Mouse (Mus musculus) CH12F3 (cell line): ENCODE data around the gene Neurod1.

Experiments used
- in situ Hi-C: fragments of 300-500 bp; cut with MboI; formaldehyde crosslinking; loops from 2 replicates; pipeline ENCODE4 v1.14.3; 2020; ENCODE audit warnings: low sequenced_read_pairs

The Neurod1 gene

GRCm38 (mm10) chr2:79456575-79457349, at the start of gene Neurod1, which contains the start of gene Cerkl:
TSS of gene Neurod1 (minus strand) at chr2:79456751.
TSS of gene Cerkl (minus strand) at chr2:79456785.
- in situ Hi-C loops: no loop called here

DNA sequence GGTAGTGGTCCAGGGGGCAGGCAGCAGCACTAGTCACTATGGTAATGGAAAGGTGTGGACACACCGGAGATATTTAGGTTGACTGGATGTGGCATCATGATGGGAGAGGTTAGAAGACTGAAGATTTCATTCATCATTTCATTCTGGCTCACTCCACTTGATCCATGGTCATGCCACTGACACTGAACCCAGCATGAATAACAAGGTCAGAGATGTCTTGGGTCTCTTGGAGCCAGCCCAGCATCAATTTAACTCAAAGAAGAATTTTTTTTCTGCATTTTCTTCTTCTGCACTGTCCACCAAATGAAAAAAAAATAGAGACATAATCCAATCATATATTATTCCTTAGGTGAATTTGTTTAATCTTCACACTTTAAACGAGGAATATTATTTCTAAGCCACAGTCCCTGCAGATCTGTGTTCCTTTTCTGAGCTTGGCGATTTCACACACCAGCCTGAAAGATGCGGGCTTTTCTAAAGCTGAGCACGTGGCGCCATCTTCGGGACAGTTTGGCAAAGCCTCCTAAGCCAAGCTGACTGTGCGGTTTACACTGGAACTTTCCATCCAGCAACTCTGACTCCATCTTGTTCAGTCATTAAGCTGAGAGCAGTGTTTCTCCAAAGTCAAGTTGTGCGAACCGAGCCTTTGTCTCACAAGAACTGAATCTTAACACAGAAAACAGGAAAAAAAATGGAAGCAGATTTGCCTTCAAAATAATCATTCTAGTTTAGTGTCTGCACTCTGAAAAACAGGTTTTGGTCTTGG, 42.6 kb upstream of the Neurod1 start:
- in situ Hi-C loops: loop anchor here (10.0 kb wide), 1 partner anchor 124 kb away; no protein-coding TSS in a partner anchor

DNA sequence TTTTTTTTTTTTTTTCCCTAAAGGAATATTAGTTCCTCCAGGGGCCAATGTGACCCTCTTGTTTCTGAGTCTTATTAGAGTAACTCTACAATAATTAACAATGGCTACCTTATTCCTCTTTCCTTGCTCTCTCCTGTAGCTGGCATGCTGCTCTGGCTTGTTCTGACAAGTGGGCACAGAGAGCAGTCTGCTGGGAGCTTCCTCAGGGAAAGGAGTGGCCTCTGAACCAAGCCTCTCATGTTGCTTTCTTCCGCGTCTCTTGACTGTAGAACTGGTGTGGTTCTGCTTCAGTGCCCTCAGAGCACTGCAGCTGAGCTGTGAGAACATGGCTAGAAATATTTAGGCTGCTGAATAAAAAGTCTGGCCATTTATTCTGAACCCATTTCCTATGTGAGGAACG, 28.6 kb upstream of the Neurod1 start:
- in situ Hi-C loops: no loop called here

- in situ Hi-C loops: no loop called here
Measured at GRCm38 (mm10) chr2:79482511-79482910, 26.0 kb upstream of the Neurod1 start.

DNA sequence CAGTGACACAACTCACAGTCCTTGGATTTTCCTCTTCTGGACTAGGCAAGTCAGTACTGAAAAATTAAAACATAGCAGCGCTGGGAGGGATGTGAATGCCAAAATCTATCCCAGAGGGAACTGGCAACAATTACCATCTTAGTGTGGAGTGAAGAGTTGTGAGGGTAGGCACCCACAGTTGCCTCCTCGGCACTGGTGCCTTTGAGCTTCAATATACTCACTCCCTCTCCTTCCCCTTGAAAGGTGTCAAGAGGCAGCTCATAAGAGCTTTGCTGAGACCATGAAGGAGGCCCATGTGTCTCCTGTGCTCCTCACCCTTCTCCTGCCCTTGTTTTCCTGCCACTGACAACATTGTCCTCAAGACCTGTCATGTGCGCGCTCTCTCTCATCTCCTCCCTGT, 5.9 kb upstream of the Neurod1 start:
- in situ Hi-C loops: no loop called here

DNA sequence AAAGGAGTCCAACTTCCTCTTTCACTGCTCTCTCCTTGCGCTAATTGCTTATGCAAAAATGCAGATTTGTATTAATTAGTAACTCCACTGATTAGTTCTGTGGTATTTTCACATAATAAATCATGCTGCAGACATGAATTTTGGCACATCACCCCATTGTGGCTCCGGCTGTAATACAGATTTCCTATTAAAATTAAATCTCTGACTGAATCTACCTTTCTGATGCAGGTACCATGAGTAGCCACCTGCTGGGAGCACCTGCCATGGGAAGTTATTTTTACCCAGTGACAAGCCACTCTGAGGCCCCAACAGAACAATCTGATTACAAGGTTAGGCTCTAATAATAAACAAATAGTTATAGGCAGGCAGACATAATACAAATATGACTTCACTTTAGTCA, 5.3 kb upstream of the Neurod1 start:
- in situ Hi-C loops: no loop called here

DNA sequence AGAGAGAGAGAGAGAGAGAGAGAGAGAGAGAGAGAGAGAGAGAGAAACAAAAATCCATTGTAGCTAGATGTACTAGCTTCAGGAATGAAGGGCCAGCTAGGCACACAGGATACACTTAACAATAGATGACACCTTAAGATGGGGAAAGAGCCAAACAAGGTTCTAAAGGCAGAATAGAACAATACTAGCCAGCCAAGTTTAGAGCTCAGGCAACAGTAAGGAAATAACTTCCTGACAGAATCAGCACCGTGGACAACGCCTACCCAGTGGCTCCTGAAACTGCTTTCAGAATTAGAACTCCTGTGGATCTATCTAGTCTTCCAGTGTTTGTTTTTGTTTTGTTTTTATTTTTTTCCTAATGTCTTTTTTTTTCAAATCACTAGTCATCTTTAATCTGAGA, 4.0 kb upstream of the Neurod1 start:
- in situ Hi-C loops: no loop called here

DNA sequence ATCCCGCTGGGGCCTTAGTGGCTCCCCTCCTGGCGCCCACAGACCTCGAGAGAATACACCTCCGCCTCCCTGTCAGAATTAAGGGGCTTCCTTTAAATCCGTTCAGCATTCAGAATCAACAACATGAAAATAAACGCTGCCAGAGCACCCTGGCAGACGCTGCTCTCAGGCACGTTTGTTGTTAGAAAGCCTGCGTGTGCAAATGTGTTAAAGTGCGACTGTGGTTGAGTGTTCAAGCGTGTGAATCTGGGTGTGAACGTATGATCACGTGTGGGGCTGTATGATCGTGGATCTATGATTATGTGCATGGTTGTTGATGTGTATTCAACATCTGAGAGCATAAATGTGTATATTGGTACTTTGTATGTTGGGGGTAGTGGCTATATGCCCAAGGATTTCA, 3.6 kb upstream of the Neurod1 start:
- in situ Hi-C loops: no loop called here

DNA sequence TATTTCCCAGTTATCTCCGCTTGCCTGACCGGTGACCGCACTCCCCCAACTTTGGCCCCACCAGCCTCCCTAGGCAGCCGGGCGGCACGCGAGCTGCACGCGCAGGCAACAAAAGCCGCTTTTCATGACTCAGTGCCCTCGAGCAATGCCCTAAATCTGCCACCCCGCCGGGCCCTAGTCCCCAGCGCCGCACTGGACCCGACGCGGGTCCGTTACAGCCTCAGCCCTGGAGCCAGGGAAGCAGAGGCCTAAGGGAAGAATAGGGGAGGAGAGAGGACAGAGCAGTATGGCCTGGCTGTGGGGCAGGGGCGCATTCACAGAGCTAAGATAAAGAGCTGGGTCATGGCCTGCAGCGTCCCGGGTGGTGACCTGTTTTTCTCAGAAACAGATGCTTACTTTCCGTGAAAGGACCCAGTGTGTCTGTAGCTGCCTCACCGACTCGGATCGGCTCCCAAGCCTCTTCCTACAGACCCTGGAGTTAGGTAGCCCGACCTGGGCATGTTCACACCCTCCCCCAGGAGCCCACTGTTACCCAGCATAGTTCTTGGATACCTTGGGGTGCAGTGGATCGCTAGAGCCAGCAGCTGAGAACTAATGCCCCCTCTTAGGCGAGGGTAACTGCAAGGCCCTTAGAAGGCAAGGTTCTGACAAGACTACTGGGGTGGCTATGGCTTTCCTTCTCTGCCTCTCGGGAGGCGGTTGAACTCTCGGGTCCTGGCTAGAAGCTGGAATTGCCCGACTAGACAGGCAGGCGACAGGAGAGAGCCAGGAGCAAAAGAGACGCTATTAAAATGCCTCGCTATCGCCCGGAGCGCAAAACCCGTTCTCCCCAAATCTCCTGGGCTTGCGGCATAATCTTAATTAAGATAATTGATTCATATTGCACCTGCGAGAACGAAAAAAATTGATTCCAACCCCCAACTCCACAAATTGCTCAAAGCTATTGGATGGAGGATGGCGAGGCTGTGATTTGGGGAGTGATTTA, 2.8 kb upstream of the Neurod1 start:
- in situ Hi-C loops: no loop called here

DNA sequence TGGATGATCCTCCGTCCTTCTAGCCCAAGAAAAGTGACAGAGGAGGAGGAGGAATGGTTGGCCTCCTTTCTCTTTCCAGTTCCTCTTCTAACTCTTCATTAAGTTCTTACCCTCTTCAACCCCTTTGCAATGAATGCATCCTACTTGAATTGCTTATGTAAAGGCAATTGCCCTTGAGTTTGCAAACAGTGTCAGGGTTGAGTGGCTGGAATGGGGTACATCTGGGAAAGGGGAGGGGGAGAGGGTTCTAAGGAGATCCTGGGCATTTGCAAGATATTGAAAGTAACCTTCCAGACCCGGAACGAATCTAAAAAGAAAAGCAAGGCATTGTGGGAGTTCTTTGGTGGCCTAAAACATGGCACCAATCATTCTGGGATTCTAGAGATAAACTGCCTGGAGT, 1.4 kb upstream of the Neurod1 start:
- in situ Hi-C loops: no loop called here

DNA sequence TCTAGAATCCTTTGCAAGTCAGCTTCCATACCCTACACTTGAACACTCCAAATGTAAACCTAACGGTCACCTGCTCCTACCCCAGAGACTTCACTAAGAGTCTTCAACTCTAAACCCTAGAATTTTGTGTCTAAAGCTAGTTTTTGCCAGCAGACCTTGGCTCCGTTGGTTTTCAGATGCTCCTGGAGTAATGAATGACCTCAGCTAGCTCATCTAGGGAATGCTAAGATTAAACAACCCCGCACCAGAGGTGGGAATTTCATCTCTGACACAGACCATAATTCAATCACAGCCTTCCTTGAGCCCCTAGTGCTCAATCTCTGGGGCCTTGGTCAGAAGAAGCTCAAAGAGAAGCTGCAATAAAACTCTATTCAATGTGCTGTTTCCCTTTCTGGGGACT, 883 bp upstream of the Neurod1 start:
- in situ Hi-C loops: no loop called here

- in situ Hi-C loops: no loop called here
Measured at GRCm38 (mm10) chr2:79455646-79456045, 905 bp downstream of the Neurod1 start.

- in situ Hi-C loops: no loop called here
Measured at GRCm38 (mm10) chr2:79454786-79455446, 1.6 kb downstream of the Neurod1 start.

- in situ Hi-C loops: no loop called here
Measured at GRCm38 (mm10) chr2:79453901-79454781, 2.4 kb downstream of the Neurod1 start.

- in situ Hi-C loops: no loop called here
Measured at GRCm38 (mm10) chr2:79451438-79451837, 5.1 kb downstream of the Neurod1 start.

DNA sequence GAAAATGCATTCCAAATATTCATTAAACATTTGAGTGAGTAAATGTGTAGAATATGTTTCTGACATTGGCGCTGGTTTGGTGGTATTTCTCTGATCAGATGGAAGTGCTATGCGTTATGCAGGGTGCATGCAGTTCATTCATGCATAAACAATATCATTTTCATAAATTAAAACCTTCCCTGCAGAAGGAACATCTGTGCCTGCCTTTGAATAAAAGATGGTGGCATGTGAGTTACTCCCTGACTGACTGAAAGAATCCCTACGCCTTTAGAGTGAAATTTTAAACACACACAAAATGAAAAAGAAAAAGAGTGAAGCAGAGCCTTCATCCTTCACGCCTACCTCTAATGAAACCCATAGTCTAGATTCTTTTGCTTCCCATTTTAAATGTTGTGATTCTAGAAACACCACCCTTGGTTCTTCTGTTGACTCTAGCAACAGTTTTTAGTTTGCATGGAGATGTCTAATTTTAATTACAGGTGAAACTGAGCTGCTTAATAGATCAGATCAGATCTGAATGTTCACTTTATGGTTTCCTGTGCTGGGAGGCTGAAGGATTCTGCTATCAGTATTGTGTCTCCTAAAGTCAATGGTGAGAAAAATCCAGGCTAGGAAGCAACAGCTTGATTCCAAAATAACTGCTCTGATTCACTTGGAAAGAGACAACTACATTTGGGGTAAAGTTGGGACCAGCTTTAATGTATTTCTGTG, 5.7 kb downstream of the Neurod1 start:
- in situ Hi-C loops: no loop called here

- in situ Hi-C loops: no loop called here
Measured at GRCm38 (mm10) chr2:79449371-79449770, 7.2 kb downstream of the Neurod1 start.

DNA sequence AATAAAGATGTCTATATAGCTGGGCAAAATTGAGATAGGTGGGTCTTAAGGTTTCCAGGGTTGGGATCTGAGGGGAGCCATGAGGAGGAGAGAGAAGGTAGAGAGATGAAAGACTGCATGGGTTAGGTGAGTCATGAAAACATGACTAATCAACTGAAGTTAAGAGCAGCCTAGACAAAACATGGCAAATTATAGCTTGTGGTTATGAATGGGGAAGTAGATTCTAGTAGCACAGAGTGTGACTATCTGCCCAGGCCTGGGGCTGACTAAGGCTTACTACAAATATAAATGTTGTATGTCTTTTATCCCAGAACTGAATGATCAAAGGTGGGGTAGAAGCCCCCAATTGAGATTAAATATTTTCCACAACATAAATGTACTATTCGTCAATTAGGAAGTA, 9.4 kb downstream of the Neurod1 start:
- in situ Hi-C loops: no loop called here
